Mouse (Mus musculus) heart, embryonic 15.5 days (tissue): ENCODE measurements around the gene Angptl4. TPM values are rescaled to one million over a fixed set of nuclear protein-coding genes. Genes with fewer than 3 reads are reported as not detected.
"Not testable (repeated sequence)": the region's sequence is repeated elsewhere in the genome, so short reads cannot be mapped to it uniquely, and the experiment has no call there.

Experiments used
- ATAC-seq: fragments of 200-750 bp; cut with Nextera tagmentation; replicated peaks from 2 replicates; pipeline ENCODE4 v1.8.0; 2017; ENCODE audit warnings: low read depth, moderate TSS enrichment; ENCODE audit not compliant: insufficient number of reproducible peaks, insufficient read depth, low FRiP score
- H3K27ac ChIP-seq: fragments of 300-500 bp; sonication (generic); 2 replicates; pipeline ENCODE4 v1.5.1; 2015; ENCODE audit warnings: mild to moderate bottlenecking, inconsistent platforms
- H3K27me3 ChIP-seq: fragments of 300-500 bp; sonication (generic); 2 replicates; pipeline ENCODE4 v1.6.1; 2015; ENCODE audit warnings: inconsistent platforms
- H3K36me3 ChIP-seq: fragments of 300-500 bp; sonication (generic); 2 replicates; pipeline ENCODE4 v1.6.1; 2015; ENCODE audit warnings: mild to moderate bottlenecking, inconsistent platforms
- H3K4me1 ChIP-seq: fragments of 300-500 bp; sonication (generic); replicated peaks from 2 replicates; pipeline ENCODE4 v1.6.1; 2015; ENCODE audit warnings: inconsistent platforms
- H3K4me2 ChIP-seq: fragments of 300-500 bp; sonication (generic); 2 replicates; pipeline ENCODE4 v1.6.1; 2015; ENCODE audit warnings: inconsistent platforms, mild to moderate bottlenecking, moderate library complexity
- H3K4me3 ChIP-seq: fragments of 300-500 bp; sonication (generic); 2 replicates; pipeline ENCODE4 v1.5.1; 2015; ENCODE audit warnings: mild to moderate bottlenecking, inconsistent platforms
- H3K9ac ChIP-seq: fragments of 300-500 bp; sonication (generic); 2 replicates; pipeline ENCODE4 v1.6.1; 2015; ENCODE audit warnings: mild to moderate bottlenecking, inconsistent platforms
- H3K9me3 ChIP-seq: fragments of 300-500 bp; sonication (generic); replicated peaks from 2 replicates; pipeline ENCODE4 v1.6.1; 2016; ENCODE audit warnings: inconsistent platforms
- WGBS: fragments of 180-500 bp; shearing (Covaris S2); methylation state at CpG from one replicate; pipeline ENCODE4 v1.1.7; 2015; ENCODE audit warnings: mixed read lengths; 5-methylcytosine and 5-hydroxymethylcytosine counted together
- polyA plus RNA-seq: library from polyadenylated mRNA; unstranded; fragments of >200 nt; fragmentation: Nextera tagmentation; extraction: Ambion mirVana; gene quantifications from 2 replicates; pipeline ENCODE4 v1.2.1, GENCODE M21; 2015

The Angptl4 gene
- polyA plus RNA-seq, 1 experiment from 2014 or later: 15.4 TPM

GRCm38 (mm10) chr17:33754656-33755055 lies 27.0 kb downstream of the Angptl4 start:
- no peak overlapping the region for H3K27ac ChIP-seq
- H3K9ac ChIP-seq: no peak overlapping the region
- H3K9me3 ChIP-seq: no peaks in the 10 kb centered on the region
- H3K27me3 ChIP-seq: no peaks in the 10 kb centered on the region
- ATAC-seq: no peak
- no peak overlapping the region for H3K4me3 ChIP-seq
- no peak overlapping the region for H3K4me2 ChIP-seq
- no peaks in the 10 kb centered on the region for H3K36me3 ChIP-seq
- peaks cover 70% of the 10 kb centered on the region for H3K4me1 ChIP-seq
- 89% methylated on average over 1 of the region's 1 CpGs for WGBS

- Histone ChIP-seq H3K36me3 (peaks cover 19% of the 10 kb centered on the region), H3K9me3 (no peaks in the 10 kb centered on the region), H3K4me2 (no peak overlapping the region), H3K4me3 (no peak overlapping the region), H3K27ac (no peak overlapping the region), H3K4me1 (peaks cover 47% of the 10 kb centered on the region), H3K27me3 (no peaks in the 10 kb centered on the region), H3K9ac (no peak overlapping the region)
- 88% methylated on average over 2 of the region's 2 CpGs for WGBS
- no peak for ATAC-seq
Measured at GRCm38 (mm10) chr17:33752297-33752696, 29.3 kb downstream of the Angptl4 start.

DNA sequence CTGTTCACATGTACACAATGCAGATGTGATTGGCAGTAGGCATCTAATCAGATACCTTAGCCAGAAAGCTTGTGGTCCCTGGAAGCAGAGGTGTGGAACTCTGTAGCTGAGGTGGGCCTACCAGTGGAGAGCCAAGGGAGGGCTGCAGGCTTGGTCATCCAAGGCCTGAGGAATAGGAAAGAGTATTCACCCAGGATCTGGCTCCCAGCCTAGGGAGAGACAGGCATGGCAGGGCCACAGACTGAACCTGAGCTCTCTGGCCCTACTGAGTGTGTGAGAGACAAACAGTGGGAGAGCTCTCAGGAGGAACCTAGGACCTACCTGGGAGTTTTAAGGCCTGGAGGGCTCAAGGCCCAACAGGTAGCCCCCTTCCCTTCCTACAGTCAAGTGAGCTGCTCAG lies 30.4 kb downstream of the Angptl4 start:
- no peaks in the 10 kb centered on the region for H3K27me3 ChIP-seq
- ATAC-seq: no peak
- peaks cover 38% of the 10 kb centered on the region for H3K4me1 ChIP-seq
- H3K4me3 ChIP-seq: no peak overlapping the region
- no peak overlapping the region for H3K9ac ChIP-seq
- H3K36me3 ChIP-seq: peaks cover 19% of the 10 kb centered on the region
- H3K27ac ChIP-seq: no peak overlapping the region
- H3K4me2 ChIP-seq: no peak overlapping the region
- H3K9me3 ChIP-seq: no peaks in the 10 kb centered on the region

- Histone ChIP-seq H3K4me3 (no peak overlapping the region), H3K4me2 (no peak overlapping the region), H3K36me3 (peaks cover 19% of the 10 kb centered on the region), H3K9me3 (no peaks in the 10 kb centered on the region), H3K27ac (no peak overlapping the region), H3K9ac (no peak overlapping the region), H3K4me1 (peaks cover 29% of the 10 kb centered on the region), H3K27me3 (no peaks in the 10 kb centered on the region)
- no peak for ATAC-seq
- 94% methylated on average over 5 of the region's 5 CpGs for WGBS
Measured at GRCm38 (mm10) chr17:33749451-33749850, 32.2 kb downstream of the Angptl4 start.

DNA sequence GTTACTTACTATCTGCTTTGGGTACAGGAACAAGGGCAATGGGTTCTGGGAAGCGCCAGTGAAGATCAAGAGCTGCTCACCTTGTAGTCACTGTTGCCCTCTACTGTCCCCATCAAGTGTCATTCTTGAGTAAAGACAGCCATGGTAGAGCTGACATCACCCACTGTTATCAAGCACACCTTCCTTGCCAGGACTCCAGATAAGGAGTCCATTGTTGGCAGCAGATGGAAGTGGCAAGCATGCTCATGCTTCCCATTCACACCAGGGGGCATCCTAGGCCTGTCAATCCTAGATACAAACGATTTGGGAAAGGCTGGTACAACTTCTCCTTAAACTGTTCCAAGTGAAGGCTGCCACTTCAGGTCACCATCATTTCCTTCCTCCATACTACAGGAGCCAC lies 35.6 kb downstream of the Angptl4 start:
- H3K36me3 ChIP-seq: peaks cover 19% of the 10 kb centered on the region

DNA sequence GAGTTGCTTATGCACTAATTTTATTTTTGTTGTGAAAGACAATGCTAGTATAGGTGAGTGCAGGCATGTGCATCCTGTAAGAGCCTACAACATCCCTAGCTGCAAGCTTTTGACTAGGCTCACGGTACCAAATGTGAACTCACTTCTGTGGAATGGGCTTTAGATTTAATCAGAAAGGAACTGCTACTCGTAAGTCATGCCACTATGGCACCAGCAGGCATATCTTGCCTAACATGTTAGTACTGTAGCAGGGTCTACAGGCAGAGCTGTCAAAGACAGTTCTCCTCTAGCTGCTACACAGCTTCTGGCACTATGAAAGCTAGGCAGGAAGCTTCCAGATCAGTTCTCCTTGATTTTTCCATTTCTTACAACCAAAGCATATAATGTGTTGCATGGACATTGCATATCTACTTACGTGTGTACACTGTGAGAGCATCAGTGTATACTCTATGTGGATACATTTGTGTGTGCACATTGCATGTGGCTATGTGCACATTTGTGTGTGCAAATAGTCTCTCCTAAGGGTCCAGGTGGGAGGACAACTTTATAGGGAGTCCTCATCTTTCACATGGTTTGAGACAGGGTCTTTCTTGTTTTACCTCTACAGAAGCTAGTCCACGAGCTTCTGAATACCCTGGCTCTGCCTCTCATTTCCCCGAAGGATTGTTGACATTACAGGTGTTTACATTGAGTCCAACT lies 36.8 kb downstream of the Angptl4 start:
- 83% methylated on average over 5 of the region's 5 CpGs for WGBS
- Histone ChIP-seq H3K27me3 (no peaks in the 10 kb centered on the region), H3K9me3 (no peaks in the 10 kb centered on the region), H3K4me2 (no peak overlapping the region), H3K4me1 (peaks cover 9% of the 10 kb centered on the region; the same call in 1 of the 2 replicates), H3K4me3 (no peak overlapping the region), H3K36me3 (peaks cover 19% of the 10 kb centered on the region), H3K27ac (no peak overlapping the region), H3K9ac (no peak overlapping the region)
- ATAC-seq: no peak

More for the DNA sequence above, 35.6 kb downstream of the Angptl4 start:
- Histone ChIP-seq H3K4me1 (peaks cover 13% of the 10 kb centered on the region; the same call in 1 of the 2 replicates), H3K27me3 (no peaks in the 10 kb centered on the region), H3K4me2 (no peak overlapping the region), H3K9ac (no peak overlapping the region), H3K9me3 (no peaks in the 10 kb centered on the region), H3K27ac (peak overlapping the region; percentile 46; the same call in 1 of the 2 replicates), H3K4me3 (no peak overlapping the region)
- WGBS: 57% methylated on average over 2 of the region's 2 CpGs
- ATAC-seq: peak; percentile 71

DNA sequence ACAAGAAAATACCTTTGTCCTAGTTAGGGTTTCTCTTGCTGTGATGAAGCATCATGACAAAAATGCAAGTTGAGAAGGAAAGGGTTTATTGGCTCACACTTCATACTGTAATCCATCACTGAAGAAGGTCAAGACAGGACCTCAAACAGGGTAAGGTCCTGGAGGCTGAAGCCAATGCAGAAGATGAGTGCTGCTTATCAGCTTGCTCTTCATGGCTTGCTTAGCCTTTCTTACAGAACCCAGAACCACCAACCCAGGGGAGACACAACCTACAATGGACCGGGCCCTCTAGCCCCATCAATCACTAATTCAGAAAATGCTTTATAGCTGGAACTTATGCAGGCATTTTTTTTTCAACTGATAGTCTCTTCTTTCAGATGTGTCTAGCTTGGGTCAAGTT lies 39.2 kb downstream of the Angptl4 start:
- ATAC-seq: no peak
- Histone ChIP-seq H3K4me2 (no peak overlapping the region), H3K4me1 (peaks cover 9% of the 10 kb centered on the region; the same call in 1 of the 2 replicates), H3K27me3 (no peaks in the 10 kb centered on the region), H3K36me3 (no peaks in the 10 kb centered on the region), H3K9ac (no peak overlapping the region), H3K27ac (no peak overlapping the region), H3K4me3 (no peak overlapping the region), H3K9me3 (no peaks in the 10 kb centered on the region)
- WGBS: 91% methylated on average over 1 of the region's 1 CpGs

- not testable (repeated sequence) for H3K4me3 ChIP-seq, H3K4me2 ChIP-seq, H3K27ac ChIP-seq, H3K9me3 ChIP-seq, H3K27me3 ChIP-seq, ATAC-seq, H3K36me3 ChIP-seq, H3K9ac ChIP-seq, H3K4me1 ChIP-seq
- WGBS: 42% methylated on average over 10 of the region's 10 CpGs
Measured at GRCm38 (mm10) chr17:33733526-33733925, 48.1 kb downstream of the Angptl4 start.

DNA sequence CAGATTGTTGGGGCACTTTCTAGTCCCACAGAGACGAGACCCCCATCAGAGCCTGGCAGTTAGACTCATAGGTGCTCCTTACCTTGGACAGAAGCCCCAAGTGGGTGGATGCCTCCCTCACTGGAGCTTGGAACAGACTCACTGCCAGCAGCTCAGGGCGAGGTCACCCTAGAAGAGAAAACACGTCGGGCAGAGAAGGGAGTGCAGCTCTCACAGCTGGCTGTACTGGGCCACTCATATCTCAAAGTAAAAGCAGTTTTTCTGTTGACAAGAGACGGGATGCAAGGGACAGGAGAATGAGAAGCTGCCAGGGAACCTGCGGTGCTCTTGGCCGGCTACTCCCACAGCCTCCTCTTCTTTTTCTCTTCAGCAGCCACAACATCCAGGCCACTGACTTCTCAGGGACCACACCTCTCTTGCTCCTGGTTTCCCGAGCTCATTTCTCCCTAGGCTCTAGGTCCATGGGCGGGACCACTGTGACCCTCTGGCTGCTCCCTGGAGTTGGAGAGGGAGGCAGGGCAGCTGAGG lies 49.0 kb downstream of the Angptl4 start:
- H3K9ac ChIP-seq, H3K27me3 ChIP-seq, H3K9me3 ChIP-seq, H3K4me3 ChIP-seq, H3K4me2 ChIP-seq, H3K4me1 ChIP-seq, H3K36me3 ChIP-seq, H3K27ac ChIP-seq, ATAC-seq: not testable (repeated sequence)
- WGBS: 43% methylated on average over 9 of the region's 9 CpGs

GRCm38 (mm10) chr17:33729215-33729614 lies 52.4 kb downstream of the Angptl4 start:
- Histone ChIP-seq H3K27me3 (no peaks in the 10 kb centered on the region), H3K4me3 (no peak overlapping the region), H3K9ac (no peak overlapping the region), H3K4me2 (no peak overlapping the region), H3K4me1 (no peaks in the 10 kb centered on the region), H3K36me3 (no peaks in the 10 kb centered on the region), H3K9me3 (no peaks in the 10 kb centered on the region), H3K27ac (no peak overlapping the region)
- WGBS: 51% methylated on average over 2 of the region's 2 CpGs
- no peak for ATAC-seq

GRCm38 (mm10) chr17:33728396-33728795 lies 53.2 kb downstream of the Angptl4 start:
- no peak for ATAC-seq
- Histone ChIP-seq H3K4me3 (no peak overlapping the region), H3K9me3 (no peaks in the 10 kb centered on the region), H3K4me2 (no peak overlapping the region), H3K27ac (no peak overlapping the region), H3K27me3 (no peaks in the 10 kb centered on the region), H3K36me3 (no peaks in the 10 kb centered on the region), H3K4me1 (no peaks in the 10 kb centered on the region), H3K9ac (no peak overlapping the region)
- WGBS: 76% methylated on average over 2 of the region's 2 CpGs
